Mouse (Mus musculus): ENCODE results near the gene Acot8. TPM values are rescaled to one million over a fixed set of nuclear protein-coding genes. Genes with fewer than 3 reads are reported as not detected.

Acot8 gene
- 24.7 and 25.5 TPM in 2 replicates for total RNA-seq (2014; fragmentation: Nextera tagmentation)
- total RNA-seq (2017): 22.3 and 32.6 TPM in 2 replicates

DNA sequence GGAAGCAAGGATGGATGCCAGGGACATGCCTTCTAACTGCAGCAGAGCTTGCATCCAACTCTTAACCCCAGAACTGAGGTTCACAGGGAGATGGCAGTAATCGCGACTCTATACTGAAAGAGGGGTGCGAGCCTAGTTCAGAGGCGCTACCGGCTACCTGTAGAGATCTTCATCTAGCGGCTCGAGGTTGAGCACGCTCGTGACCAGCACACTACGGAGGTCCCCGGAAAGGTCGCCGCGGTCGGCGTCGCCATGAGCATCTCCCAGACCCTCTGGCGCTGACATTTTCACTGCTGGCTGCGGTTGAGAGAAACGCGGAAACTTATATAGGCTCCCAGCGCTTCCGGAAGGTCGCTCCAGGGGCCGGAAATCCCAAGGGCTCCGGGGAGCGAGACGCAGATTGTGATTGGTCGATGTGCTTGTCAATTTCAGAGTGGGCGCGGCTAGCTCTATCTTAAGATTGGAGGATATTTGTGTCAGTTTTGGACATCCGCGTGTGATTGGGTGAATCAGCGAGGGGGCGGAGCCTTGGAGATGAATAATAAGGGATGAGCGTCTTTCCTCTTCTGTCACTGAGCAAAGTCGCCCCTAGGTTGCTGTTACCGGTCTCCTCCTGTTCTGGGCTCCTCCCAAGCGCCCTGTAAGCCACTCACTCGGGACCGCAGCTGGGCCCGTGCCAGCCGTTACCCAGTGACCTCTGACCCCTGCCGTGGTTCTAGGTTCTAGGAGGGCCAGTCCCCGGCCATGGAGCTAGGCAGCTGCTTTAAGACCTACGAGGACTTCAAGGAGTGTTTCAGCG, at the start of gene Acot8, which contains the start of gene Zswim3:
TSS of gene Acot8 (minus strand) at position 350 of the 799 bp plus-strand sequence.
TSS of gene Zswim3 (plus strand) at position 566 of the 799 bp plus-strand sequence.
- ATAC-seq (replicated peaks; ENCODE audit: poor library complexity, severe bottlenecking): peak; percentile 92

DNA sequence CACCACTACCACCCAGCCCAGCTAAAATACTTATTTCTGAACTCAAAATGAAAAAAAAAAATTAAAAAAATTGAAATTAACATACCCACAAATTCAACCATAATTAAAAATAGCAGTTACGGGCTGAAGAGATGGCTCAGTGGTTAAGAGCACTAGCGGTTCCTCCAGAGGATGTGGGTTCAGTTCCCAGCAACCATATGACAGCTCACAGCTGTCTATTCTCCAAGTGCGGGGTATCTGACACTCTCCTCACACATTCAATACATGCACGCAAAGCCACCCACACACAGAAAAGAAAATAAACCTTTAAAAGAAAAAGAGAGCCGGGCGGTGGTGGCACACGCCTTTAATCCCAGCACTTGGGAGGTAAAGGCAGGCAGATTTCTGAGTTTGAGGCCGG, 45.4 kb upstream of the Acot8 start:
- ATAC-seq (replicated peaks; ENCODE audit: poor library complexity, severe bottlenecking): no peak

GRCm38 (mm10) chr2:164845782-164846181, 41.1 kb upstream of the Acot8 start:
- no peak for ATAC-seq (replicated peaks; ENCODE audit: poor library complexity, severe bottlenecking)

- ATAC-seq (replicated peaks; ENCODE audit: poor library complexity, severe bottlenecking): no peak
These were observed 30.5 kb upstream of the Acot8 start for GRCm38 (mm10) chr2:164835164-164835563.

- ATAC-seq (replicated peaks; ENCODE audit: poor library complexity, severe bottlenecking): no peak
These were observed 29.8 kb upstream of the Acot8 start for GRCm38 (mm10) chr2:164834531-164834930.

DNA sequence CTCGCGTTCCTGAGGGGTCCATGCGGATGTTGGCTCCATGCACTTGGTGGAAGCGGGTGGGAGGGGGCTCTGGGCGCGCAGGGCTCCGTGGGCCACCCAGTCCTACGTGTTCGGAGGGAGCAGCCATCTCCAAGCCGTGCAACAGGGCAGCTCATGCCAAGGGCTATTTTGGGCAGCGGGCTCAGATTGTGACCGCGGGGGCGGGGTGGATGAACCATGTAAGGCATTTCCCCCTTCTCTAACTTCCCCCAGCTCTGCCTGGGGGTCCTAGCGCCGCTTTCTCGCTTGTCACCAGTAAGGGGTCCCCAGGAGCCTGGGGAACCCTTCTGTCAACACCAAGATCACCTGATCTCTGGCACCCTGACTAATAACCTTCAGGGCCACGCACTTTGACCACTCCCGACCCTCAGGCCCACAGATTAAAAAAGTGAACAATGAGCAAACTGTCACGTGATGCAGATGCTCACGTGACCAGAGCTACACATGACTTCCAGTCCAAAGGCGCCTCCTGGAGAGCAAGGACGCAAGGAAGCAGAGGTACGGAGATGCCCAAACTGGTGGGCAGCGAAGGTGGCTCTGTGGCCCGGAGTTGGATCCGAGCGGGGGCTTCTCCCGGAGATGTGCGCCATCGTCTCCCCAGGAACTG, 28.8 kb upstream of the Acot8 start, which contains the start of gene Neurl2:
TSS of gene Neurl2 (minus strand) at position 143 of the 646 bp plus-strand sequence.
- peak; percentile 64 for ATAC-seq (replicated peaks; ENCODE audit: poor library complexity, severe bottlenecking)

- peak; percentile 77 for ATAC-seq (replicated peaks; ENCODE audit: poor library complexity, severe bottlenecking)
These were observed 28.1 kb upstream of the Acot8 start, which contains the start of gene Ctsa for GRCm38 (mm10) chr2:164832748-164833301. Gene Ctsa, plus strand, starts transcription at chr2:164832873.

GRCm38 (mm10) chr2:164832032-164832747, 27.5 kb upstream of the Acot8 start:
- ATAC-seq (replicated peaks; ENCODE audit: poor library complexity, severe bottlenecking): no peak

DNA sequence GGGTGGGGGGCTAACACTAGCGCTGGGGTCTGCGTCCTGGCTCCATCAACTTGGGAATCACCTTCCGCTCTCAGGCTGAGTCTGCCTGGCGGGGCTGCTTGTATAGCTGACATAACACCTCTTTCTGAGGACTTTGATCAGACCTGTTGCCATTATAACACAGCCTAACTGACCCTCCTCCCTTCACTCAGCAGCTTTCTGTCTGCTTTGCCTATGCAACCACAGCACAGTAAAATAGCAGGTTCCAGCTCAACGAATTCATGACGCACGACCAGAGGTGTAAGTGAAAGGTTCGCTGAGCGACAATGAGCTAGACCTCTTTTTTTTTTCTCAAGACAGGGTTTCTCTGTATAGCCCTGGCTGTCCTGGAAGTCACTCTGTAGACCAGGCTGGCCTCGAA, 26.3 kb upstream of the Acot8 start:
- ATAC-seq (replicated peaks; ENCODE audit: poor library complexity, severe bottlenecking): no peak

- ATAC-seq (replicated peaks; ENCODE audit: poor library complexity, severe bottlenecking): no peak
These were observed 24.4 kb upstream of the Acot8 start for GRCm38 (mm10) chr2:164829090-164829489.

- ATAC-seq (replicated peaks; ENCODE audit: poor library complexity, severe bottlenecking): no peak
These were observed 23.8 kb upstream of the Acot8 start, which contains the start of gene Spata25 for GRCm38 (mm10) chr2:164828437-164828836. Gene Spata25, minus strand, starts transcription at chr2:164828537.

GRCm38 (mm10) chr2:164827146-164827850, 22.6 kb upstream of the Acot8 start:
- no peak for ATAC-seq (replicated peaks; ENCODE audit: poor library complexity, severe bottlenecking)

DNA sequence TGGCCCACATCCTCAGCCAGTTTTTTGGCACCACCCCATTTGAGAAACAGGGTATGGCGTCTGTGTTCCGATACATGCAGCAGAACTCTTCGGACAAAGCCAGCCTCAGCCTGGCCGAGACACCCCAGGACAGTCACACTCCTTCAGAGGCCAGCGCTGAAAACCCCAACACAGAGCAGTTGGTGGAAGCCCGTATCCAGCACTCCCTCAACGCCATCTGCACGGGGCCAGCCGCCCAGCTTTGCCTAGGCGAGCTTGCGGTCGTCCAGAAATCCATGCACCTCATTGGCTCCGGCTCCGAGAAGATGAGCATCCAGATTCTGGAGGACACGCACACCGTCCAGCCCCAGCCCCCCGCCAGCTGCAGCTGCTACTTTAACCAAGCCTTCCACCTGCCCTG, 20.8 kb upstream of the Acot8 start:
- ATAC-seq (replicated peaks; ENCODE audit: poor library complexity, severe bottlenecking): no peak

- no peak for ATAC-seq (replicated peaks; ENCODE audit: poor library complexity, severe bottlenecking)
These were observed 19.3 kb upstream of the Acot8 start for GRCm38 (mm10) chr2:164823969-164824368.

- peak; percentile 65 for ATAC-seq (replicated peaks; ENCODE audit: poor library complexity, severe bottlenecking)
These were observed 18.5 kb upstream of the Acot8 start for GRCm38 (mm10) chr2:164823181-164823585.

DNA sequence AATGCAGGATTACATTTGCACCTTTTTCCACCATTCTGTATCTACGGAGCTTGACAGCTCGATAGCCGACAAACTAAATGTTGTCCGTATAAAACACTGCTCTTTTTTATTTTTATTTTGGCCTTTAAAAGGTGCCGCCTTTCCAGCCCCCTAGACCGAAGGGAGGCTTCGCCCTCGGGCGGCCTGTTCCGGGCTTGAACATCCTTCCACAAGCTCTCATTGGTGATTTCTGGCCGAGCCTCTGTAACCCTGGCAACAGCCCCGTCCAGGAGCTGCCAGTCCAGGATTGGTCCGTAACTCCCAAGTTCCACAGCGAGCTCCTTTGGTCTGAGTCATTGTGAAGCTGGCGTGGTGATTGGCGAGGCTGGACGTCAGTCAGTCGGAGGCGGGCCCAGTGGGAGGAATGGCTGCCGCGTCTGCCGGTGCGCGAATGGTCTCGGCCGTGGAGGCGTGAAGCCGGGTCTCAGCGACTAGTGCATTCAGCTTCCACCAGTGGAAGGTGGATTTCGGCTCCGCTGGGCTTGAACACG, 18.0 kb upstream of the Acot8 start, which contains the start of gene Zswim1:
TSS of gene Zswim1 (plus strand) at position 51 of the 530 bp plus-strand sequence.
- peak; percentile 99 for ATAC-seq (replicated peaks; ENCODE audit: poor library complexity, severe bottlenecking)

DNA sequence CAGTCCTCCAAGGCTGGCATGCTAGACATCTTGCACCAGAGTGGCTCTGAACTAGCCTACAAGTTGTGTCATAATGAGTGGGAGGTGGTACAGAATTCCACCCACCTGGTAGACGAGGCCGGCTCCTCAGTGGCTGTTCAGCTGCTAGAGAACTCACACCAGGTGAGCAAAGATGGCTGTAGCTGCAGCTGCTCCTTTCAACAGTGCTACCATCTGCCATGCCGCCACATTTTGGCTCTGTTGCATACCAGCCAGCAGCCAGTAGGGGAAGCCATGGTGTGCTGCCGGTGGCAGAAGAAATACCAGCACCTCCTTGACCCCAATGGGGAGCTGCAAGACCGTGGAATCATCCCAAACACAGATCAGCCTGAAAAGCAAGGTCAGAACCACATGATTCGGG, 16.4 kb upstream of the Acot8 start:
- no peak for ATAC-seq (replicated peaks; ENCODE audit: poor library complexity, severe bottlenecking)

DNA sequence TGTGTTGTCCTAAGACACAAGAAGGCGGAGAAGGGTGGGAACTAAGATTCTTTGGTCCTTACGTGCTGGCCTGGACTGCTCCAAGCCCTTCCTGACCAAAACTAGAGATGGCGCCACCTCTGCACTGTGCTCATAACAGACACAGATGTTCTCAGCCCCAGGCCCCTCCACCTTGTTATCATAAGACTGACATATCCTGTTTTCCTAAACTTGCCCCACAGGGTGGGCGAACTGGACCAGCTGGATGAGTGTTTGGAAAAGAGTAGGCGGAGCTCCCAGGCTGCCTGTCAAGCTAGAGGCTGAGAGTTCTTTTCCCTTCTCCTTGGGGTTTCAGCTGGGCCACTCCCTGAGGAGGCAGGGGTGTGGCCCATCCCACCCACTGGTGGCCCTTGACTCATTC, 13.0 kb upstream of the Acot8 start:
- no peak for ATAC-seq (replicated peaks; ENCODE audit: poor library complexity, severe bottlenecking)

DNA sequence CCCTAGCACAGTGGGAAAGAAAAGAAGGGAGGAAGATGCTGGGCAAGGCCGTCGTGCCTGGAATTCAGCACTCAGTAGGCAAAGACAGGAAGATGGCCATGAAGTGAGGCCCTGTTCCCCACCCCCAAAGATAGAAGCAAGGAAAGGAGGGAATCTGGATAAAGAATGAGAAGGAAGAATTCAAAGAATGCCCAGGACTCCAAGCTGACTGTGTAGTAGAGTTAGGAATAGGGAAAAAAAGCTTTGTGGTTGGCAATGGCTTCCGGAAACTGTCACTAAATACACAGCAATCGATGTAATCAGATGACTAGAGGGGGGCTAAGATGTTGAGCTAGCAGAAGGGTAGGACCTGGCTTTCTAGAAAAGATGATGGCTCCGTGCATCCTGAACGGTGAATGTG, 12.5 kb upstream of the Acot8 start:
- no peak for ATAC-seq (replicated peaks; ENCODE audit: poor library complexity, severe bottlenecking)

Measured in granulocyte monocyte progenitor cell, adult 5-6 weeks (primary cell).